31 mouse cellular contexts compared by ENCODE assay signal in the genomic region with DNA sequence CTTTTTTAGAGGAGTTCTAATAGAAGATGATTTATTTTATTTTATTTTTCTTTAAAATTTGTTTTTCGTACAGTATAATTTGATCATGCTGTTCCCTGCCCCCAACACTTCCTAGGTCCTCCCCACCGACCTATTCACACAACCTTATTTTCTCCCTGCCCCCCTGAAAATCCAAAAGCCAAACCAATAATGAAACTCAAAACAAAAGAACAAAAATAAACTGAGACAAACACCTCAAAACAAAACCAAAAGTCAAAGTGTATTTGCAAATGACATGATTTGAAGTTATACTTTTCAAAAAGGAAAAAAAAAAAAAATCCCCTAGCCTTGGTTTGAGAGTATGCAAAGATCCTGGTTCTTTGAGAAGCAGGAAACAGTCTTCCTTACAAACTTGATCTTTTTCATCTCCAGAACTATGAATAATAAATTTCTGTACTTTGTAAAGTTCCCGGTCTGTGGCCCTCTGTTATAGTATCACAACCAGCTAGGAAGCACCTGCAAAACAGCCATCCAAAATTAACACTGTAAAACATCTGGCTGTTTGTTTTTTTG.
"Had no signal": no experiment of that assay in that cellular context is flagged by ENCODE, and none has a peak within 500 bp of the region (broad histone marks: within the 10 kb centered on the region; RNA-seq: fewer than 3 reads in every experiment).

No protein-coding gene starts in this region.

- H3K9ac ChIP-seq: limb, embryonic 12.5 days; limb, embryonic 13.5 days; limb, embryonic 15.5 days; liver, embryonic 12.5 days; liver, embryonic 13.5 days; liver, embryonic 14.5 days; liver, embryonic 15.5 days; liver, postnatal 0 days; lung, embryonic 14.5 days; lung, embryonic 15.5 days; midbrain, embryonic 12.5 days; midbrain, embryonic 13.5 days; midbrain, embryonic 15.5 days had no signal

- H3K4me3 ChIP-seq: limb, embryonic 10.5 days; limb, embryonic 12.5 days; limb, embryonic 13.5 days; limb, embryonic 15.5 days; liver, embryonic 12.5 days; liver, embryonic 13.5 days; liver, embryonic 15.5 days; lung, embryonic 15.5 days; megakaryocyte, embryonic 14.5 days; midbrain, embryonic 10.5 days; midbrain, embryonic 12.5 days; midbrain, embryonic 13.5 days; midbrain, embryonic 15.5 days; myocyte had no signal

- H3K27me3 ChIP-seq: limb, embryonic 12.5 days; limb, embryonic 13.5 days; limb, embryonic 15.5 days; liver, embryonic 12.5 days; liver, embryonic 13.5 days; liver, embryonic 15.5 days; lung, embryonic 15.5 days; megakaryocyte, embryonic 14.5 days; midbrain, embryonic 12.5 days; midbrain, embryonic 13.5 days; midbrain, embryonic 15.5 days had no signal

- H3K36me3 ChIP-seq: limb, embryonic 10.5 days; limb, embryonic 12.5 days; limb, embryonic 13.5 days; limb, embryonic 15.5 days; liver, embryonic 12.5 days; liver, embryonic 13.5 days; liver, embryonic 15.5 days; lung, embryonic 15.5 days; midbrain, embryonic 10.5 days; midbrain, embryonic 12.5 days; midbrain, embryonic 13.5 days; midbrain, embryonic 15.5 days had no signal

- H3K9me3 ChIP-seq: limb, embryonic 10.5 days; limb, embryonic 12.5 days; limb, embryonic 13.5 days; limb, embryonic 15.5 days; liver, embryonic 12.5 days; liver, embryonic 13.5 days; liver, embryonic 15.5 days; lung, embryonic 15.5 days; midbrain, embryonic 10.5 days; midbrain, embryonic 12.5 days; midbrain, embryonic 13.5 days; midbrain, embryonic 15.5 days had no signal

- H3K4me1 ChIP-seq: liver, embryonic 12.5 days; liver, embryonic 13.5 days; liver, embryonic 15.5 days; megakaryocyte, embryonic 14.5 days; midbrain, embryonic 12.5 days; midbrain, embryonic 13.5 days; midbrain, embryonic 15.5 days had no signal

- DNase-seq: left cerebral cortex, postnatal 4 days; liver; liver, embryonic 13.5 days; liver, postnatal 0 days; lung, adult 18-20 months; lung, adult 2 months; lung, embryonic 14.5 days; lung, postnatal 10 days; lung, postnatal 14 days; lung, postnatal 36 days; lung, postnatal 4 days; midbrain, embryonic 14.5 days had no signal

- H3K4me2 ChIP-seq: limb, embryonic 12.5 days; limb, embryonic 13.5 days; limb, embryonic 15.5 days; liver, embryonic 11.5 days; liver, embryonic 12.5 days; liver, embryonic 13.5 days; liver, embryonic 15.5 days; lung, embryonic 14.5 days; lung, embryonic 15.5 days; midbrain, embryonic 11.5 days; midbrain, embryonic 12.5 days; midbrain, embryonic 13.5 days; midbrain, embryonic 15.5 days had no signal

- ATAC-seq: liver, embryonic 12.5 days; liver, postnatal 0 days; lung, postnatal 0 days; midbrain, embryonic 13.5 days; midbrain, embryonic 15.5 days; midbrain, embryonic 16.5 days had no signal

- H3K27ac ChIP-seq: limb, embryonic 10.5 days; limb, embryonic 12.5 days; limb, embryonic 13.5 days; limb, embryonic 15.5 days; liver, embryonic 12.5 days; liver, embryonic 13.5 days; liver, embryonic 14.5 days; liver, embryonic 15.5 days; lung, embryonic 15.5 days; macrophage; midbrain, embryonic 10.5 days; midbrain, embryonic 12.5 days; midbrain, embryonic 13.5 days; midbrain, embryonic 15.5 days had no signal
